Mouse (Mus musculus) layer of hippocampus, adult 2 months (tissue): ENCODE measurements at regions not wholly inside any gene's neighbourhood (a gene's known extent, or its start where the extent isn't known, plus 50 kb on each side); places are given as distances from the start of the nearest gene placed in this dataset.
A peak's percentile ranks its signal among the peaks of the same experiment; 100 is the strongest.
"Not testable (repeated sequence)": the region's sequence is repeated elsewhere in the genome, so short reads cannot be mapped to it uniquely, and the experiment has no call there.

ENCODE experiments used
- DNase-seq, 2 experiments: peaks; one replicate each; pipeline ENCODE4 v3.0.0; 2022; ENCODE audit warnings: low spot score in 2 of 2
- H3K27ac ChIP-seq: fragments of 200-600 bp; 2 replicates; pipeline ENCODE4 v1.8.1; 2022
- H3K4me3 ChIP-seq: fragments of 200-600 bp; 2 replicates; pipeline ENCODE4 v1.8.1; 2022; ENCODE audit warnings: mild to moderate bottlenecking
- CTCF ChIP-seq: fragments of 200-600 bp; conservative IDR thresholded peaks from 2 replicates; pipeline ENCODE4 v1.8.1; 2022; ENCODE audit warnings: antibody characterized with exemption, mild to moderate bottlenecking, moderate library complexity

DNA sequence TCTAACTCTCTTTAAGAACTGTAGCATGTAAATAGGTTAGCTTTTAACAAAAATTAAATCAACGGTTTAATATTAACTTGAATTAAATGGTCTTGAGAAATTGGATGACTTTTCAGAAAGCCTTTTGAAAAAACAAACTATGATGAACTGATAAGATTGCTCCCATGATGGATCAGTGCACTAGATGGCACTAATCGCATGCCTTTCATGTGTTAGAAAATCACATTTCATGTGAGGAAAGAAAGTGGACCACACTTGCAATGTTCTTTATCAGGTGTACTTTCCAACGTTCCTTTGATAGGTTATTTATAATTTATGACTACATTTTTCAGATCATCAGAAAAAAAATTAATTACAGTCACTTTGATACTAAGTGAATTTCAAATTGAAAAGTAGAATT, 1003.2 kb upstream of the 4930412O13Rik start:
- peak; percentile 80 for TF ChIP-seq CTCF
- Histone ChIP-seq H3K4me3 (no peak overlapping the region), H3K27ac (no peak overlapping the region)
- DNase-seq, result peak in 1 of 2 experiments; percentile 7

DNA sequence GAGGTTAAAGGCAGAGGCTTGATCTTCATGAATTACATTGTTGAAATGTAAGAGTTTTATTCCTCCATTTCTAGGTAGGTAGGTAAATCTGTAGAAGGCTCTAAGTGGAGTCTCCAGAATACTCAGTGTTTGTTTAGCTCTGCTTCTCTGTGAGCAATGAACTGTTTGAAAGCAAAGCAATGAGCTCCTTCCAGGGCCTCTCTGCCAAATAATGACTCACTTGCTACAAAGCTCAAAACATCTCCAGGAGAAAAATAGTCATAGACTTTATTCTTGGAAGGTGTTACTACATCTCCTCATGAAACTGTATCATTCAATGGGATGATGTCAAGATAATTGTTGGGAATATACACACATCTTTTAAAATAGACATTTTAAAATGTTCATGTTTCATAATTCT, 968.6 kb upstream of the 4930412O13Rik start:
- Histone ChIP-seq H3K4me3 (no peak overlapping the region), H3K27ac (no peak overlapping the region)
- DNase-seq, result no peak
- no peak for TF ChIP-seq CTCF

DNA sequence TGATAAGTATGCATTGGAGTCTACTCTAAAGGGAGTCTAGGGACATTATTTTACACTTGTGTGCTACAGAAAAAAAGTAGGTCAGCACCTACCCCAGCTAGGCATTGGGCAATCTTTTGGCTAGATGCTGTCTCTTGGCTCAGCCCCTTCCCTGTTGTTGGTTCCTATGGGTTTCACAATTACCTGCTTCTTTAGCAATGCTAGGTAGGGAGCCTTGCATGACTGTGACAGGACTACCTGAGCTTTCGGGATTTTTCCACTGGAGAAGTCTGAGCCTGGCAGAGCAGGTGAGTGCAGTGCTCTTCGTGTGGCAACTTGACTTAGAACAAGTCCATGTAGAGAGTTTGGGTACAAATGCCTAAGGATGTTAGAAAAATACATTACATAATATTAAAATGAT, 956.2 kb upstream of the 4930412O13Rik start:
- no peak for TF ChIP-seq CTCF

DNA sequence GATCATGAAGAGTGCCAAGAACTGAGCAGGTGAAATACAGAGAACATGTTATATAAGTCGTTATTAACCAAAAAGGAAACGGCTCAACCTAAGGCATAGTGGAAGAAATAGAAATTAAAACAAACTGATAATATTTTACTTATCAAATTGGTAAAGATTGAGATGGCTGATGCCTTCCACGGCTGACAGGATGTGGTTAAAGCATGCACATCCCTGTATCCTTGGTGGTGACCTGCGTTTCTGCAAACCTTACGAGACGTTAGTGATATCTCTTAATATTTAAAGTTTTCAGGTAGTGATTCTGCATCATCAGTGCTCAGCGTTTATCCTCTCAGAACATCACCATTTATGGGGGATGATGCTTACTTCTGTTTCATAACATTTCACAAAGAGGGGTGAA, 939.5 kb upstream of the 4930412O13Rik start:
- no peak for DNase-seq
- no peak overlapping the region for H3K27ac ChIP-seq
- TF ChIP-seq CTCF, result no peak
- no peak overlapping the region for H3K4me3 ChIP-seq

More for the DNA sequence above, 956.2 kb upstream of the 4930412O13Rik start:
- no peak overlapping the region for H3K27ac ChIP-seq
- DNase-seq, result no peak
- no peak overlapping the region for H3K4me3 ChIP-seq

DNA sequence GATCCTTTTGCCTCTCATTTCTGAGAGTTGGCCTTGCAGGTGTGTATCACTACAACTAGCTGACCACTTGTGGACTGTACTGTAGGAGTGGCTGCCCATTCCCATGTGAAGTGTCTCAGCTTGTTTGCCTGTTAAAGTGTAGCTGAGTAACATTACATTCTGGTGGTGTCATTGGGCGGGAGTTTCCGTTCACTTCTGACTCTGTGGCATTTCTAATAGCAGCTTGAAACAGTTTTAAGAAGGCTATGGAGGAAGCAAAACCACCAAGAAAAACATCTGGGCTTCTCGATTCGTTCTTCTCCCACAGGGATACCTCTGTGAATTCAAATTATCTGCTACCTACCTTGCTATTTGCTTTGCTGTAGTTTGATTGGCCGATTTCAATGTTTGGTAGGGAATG, 922.1 kb upstream of the 4930412O13Rik start:
- no peak for TF ChIP-seq CTCF
- Histone ChIP-seq H3K4me3 (no peak overlapping the region), H3K27ac (no peak overlapping the region)
- no peak for DNase-seq

DNA sequence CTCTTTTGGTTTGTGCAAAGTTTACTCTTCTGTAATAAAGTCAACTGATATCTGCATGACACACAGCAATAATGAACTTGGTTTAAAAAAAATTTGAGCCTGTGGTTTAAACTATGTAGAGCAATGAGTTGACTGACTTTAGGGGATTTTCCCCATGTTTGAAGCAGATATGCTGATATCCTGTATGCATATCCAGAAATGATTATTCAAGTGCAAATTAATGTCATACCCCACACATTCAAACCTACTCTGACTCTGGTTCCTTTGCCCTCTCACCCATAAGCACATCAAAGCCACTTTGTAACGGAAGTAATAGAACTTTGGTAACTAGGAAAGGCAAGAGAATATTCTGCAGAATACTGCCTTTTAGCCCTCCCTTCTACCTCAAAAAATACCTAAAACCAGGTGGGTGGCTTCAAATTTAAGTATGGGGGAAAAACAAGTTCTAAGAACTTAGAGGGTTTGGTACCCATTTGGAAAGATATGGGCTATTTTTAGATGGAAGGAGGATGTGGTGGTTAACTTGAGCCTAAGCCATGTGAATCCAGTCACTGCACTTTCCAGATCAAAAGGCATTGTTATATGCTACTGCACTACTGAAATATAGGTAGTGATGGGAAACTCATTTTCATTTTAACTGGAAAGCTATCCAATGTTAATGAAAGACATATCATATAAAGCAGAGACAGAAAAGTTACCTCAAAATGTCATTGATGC, 915.9 kb upstream of the 4930412O13Rik start:
- no peak for TF ChIP-seq CTCF
- no peak overlapping the region for H3K27ac ChIP-seq
- H3K4me3 ChIP-seq, result no peak overlapping the region
- no peak for DNase-seq

DNA sequence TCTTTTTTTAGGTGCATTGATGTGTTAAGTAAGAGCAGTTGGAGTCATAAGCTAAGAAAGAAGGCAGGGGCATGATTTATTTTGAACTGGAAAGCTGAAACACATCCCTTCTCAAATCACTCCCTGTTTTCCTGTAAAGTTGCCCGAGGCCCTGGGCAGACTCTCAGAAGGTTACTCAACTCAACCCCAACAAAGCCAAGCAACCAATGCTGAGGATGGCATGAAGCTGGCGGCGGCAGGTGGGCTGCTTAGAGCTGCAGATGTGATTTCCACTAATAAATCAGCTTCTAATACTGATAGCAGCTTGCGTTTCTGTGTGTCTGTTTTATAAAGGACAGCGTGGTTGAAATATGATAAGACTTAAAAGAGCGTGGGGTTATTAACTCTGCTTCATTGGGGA, 905.4 kb upstream of the 4930412O13Rik start:
- TF ChIP-seq CTCF, result no peak
- H3K27ac ChIP-seq, result no peak overlapping the region
- DNase-seq, result no peak
- H3K4me3 ChIP-seq, result no peak overlapping the region

DNA sequence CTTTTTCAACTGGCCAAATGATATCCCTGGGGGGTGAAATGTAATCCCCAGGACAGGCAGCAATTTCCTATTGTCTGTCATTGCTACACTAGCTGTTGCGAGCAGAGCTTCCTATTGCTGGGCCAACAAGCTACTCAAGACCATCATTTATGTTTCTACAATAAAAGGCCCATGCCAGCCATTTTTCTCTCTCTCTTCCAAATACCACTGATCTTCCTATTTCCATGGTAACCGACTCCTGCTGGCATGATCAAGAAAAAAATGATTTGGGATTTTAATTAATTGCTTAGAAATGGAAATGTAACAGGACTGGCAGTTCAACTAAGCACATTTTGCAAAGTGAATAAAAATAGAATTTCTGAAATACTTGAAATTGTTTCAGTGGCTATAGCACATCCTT, 868.7 kb upstream of the 4930412O13Rik start:
- Histone ChIP-seq H3K4me3 (no peak overlapping the region), H3K27ac (peak overlapping the region; percentile 71; the same call in 1 of the 2 replicates)
- peak; percentile 21 to 23 for DNase-seq
- TF ChIP-seq CTCF, result peak; percentile 36

DNA sequence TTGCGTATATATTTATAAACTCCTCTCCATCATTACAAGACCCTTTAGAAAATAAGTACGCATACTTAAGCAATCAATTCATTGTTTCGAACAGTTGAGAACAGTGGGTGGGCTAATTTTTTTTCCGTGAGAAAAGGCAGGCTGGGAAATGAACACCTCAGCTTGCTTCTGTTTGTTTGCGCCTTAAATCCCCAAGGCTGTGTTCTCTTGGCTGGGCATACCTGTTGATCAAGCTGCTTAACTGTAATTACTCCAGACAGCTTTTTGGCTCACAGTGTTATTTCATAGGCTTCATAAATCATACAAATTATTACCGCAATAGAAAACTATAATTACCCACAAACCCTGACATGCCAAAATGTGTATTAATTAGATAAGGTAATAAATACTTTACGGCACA, 848.0 kb upstream of the 4930412O13Rik start:
- TF ChIP-seq CTCF, result no peak
- H3K27ac ChIP-seq, result no peak overlapping the region
- DNase-seq, result no peak
- no peak overlapping the region for H3K4me3 ChIP-seq

DNA sequence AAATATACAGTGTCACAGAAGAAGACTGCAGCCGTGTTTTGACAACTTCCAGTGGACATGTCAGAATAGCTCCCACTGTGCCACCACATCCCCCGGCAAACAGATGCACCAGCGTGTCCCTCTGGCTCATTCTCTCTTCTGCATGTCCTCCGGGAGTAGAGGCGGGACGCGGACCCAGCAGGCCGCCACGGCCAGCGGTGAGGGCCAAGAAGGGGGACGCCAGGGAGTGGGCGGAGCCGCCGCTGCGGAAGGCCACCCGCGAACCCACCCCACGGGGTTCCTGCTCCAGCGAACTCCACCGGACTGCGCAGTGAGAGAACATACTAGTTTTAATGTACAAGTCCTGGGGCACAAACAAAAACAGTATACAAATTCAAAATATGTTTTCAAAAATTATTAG, 838.7 kb upstream of the 4930412O13Rik start:
- not testable (repeated sequence) for H3K4me3 ChIP-seq, H3K27ac ChIP-seq, DNase-seq

DNA sequence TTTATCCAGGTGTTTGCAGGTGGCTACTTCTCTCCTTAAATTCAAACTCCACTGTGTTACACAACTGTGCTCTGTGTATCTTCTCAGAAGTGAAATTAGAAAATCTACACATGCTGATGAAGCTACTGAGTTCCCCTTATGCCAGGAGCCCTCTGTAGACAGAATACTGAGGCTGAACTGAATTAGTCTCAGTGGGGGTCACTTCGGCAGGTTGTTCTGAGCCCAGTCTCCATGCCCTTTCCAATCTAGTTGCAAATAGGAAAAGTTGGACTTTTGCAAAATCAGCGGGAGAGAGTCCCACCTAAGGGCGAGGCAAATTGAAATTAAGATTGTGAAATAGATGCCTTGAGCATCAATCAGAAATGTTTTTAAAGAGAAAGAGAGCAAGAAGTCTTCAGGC, 833.1 kb upstream of the 4930412O13Rik start:
- TF ChIP-seq CTCF, result no peak
- no peak for DNase-seq
- Histone ChIP-seq H3K4me3 (no peak overlapping the region), H3K27ac (no peak overlapping the region)

DNA sequence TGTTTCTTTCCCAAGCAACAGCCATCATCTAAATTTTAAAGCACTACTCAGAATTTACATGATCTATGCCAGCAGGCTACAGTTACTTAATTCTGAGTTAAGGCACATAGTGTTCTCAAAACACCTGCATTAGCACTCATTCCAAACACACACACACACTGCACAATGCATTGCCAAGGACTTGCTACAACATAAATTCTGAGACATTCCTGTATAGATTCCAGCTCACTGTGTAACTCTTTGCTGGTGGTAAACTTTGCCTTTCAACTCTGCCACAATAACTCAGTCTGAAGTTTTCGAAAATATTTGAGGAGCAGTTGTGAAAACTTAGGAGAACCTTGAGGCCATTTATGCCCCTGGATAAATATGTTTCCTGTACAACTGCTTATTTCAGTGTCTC, 807.2 kb upstream of the 4930412O13Rik start:
- no peak for TF ChIP-seq CTCF
- H3K27ac ChIP-seq, result no peak overlapping the region
- no peak for DNase-seq
- H3K4me3 ChIP-seq, result no peak overlapping the region

DNA sequence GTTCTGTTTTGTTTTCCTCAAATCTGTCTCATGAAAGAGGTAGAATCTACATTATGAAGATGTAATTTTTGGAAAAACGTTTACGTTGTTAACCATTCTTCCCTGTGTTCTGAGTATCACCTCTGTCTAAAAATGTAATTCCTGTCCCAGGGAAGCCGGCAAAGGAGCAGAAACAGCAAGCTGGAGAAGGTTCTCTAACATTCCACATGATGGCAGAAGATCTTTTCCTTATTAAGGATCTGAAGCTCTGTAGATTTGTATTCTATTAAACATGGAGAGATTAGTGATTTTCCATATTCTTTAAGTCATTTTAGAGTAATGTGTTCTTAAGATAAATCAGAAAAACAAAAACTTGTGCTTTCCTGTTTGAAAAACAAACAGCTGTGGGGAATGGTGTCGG, 802.9 kb upstream of the 4930412O13Rik start:
- Histone ChIP-seq H3K27ac (no peak overlapping the region), H3K4me3 (no peak overlapping the region)
- peak; percentile 67 for TF ChIP-seq CTCF
- no peak for DNase-seq

DNA sequence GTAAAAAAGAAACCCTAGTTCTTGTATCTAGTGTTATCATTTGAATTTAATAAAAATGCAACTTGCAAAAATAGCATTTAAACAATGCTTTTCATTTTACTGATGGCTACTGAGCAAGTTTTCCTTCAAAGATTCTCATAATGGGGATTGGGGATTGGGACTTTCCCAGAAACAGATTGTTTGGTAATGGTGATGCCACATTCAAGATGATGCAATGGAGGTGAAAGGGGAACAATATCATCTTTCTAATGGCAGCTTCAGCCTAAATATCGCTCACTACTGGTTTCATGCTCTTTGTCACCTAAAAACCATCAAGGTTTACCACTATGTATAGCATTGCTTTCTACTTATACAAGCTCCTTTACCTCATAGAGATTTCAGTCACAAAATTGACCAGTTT, 799.3 kb upstream of the 4930412O13Rik start:
- Histone ChIP-seq H3K4me3 (no peak overlapping the region), H3K27ac (no peak overlapping the region)
- DNase-seq, result no peak
- TF ChIP-seq CTCF, result no peak
